Mouse (Mus musculus) lung, postnatal 0 days (tissue): Measurements from ENCODE around the gene Akap2. TPM values are rescaled to one million over a fixed set of nuclear protein-coding genes. Genes with fewer than 3 reads are reported as not detected.

Experiments used
- ATAC-seq: fragments of 200-750 bp; cut with Nextera tagmentation; 2 replicates; pipeline ENCODE4 v1.8.0; 2017; ENCODE audit warnings: moderate library complexity
- DNase-seq: peaks from one replicate; pipeline ENCODE4 v3.0.0-alpha.2; 2016; ENCODE audit warnings: low spot score
- H3K27ac ChIP-seq: fragments of 300-500 bp; sonication (generic); 2 replicates; pipeline ENCODE4 v1.5.1; 2014; ENCODE audit warnings: antibody characterized with exemption, mild to moderate bottlenecking, low read length, mixed read lengths
- H3K27me3 ChIP-seq: fragments of 300-500 bp; sonication (generic); replicated peaks from 2 replicates; pipeline ENCODE4 v1.6.1; 2014; ENCODE audit warnings: low read length, mixed read lengths; ENCODE audit not compliant: insufficient read depth
- H3K36me3 ChIP-seq: fragments of 300-500 bp; sonication (generic); 2 replicates; pipeline ENCODE4 v1.6.1; 2014; ENCODE audit warnings: low read length, mixed read lengths; ENCODE audit not compliant: insufficient read depth
- H3K4me1 ChIP-seq: fragments of 300-500 bp; sonication (generic); 2 replicates; pipeline ENCODE4 v1.6.1; 2014; ENCODE audit warnings: antibody characterized with exemption, low read depth, low read length, mixed read lengths; ENCODE audit not compliant: insufficient read depth
- H3K4me2 ChIP-seq: fragments of 300-500 bp; sonication (generic); replicated peaks from 2 replicates; pipeline ENCODE4 v1.6.1; 2014; ENCODE audit warnings: low read depth, mild to moderate bottlenecking, low read length, moderate library complexity, mixed read lengths
- H3K4me3 ChIP-seq: fragments of 300-500 bp; sonication (generic); 2 replicates; pipeline ENCODE4 v1.5.1; 2014; ENCODE audit warnings: low read depth, low read length
- H3K9ac ChIP-seq: fragments of 300-500 bp; sonication (generic); replicated peaks from 2 replicates; pipeline ENCODE4 v1.6.1; 2014; ENCODE audit warnings: low read depth, mild to moderate bottlenecking
- H3K9me3 ChIP-seq: fragments of 300-500 bp; sonication (generic); 2 replicates; pipeline ENCODE4 v1.6.1; 2016; ENCODE audit warnings: low read length, mixed read lengths
- CTCF ChIP-seq: IDR thresholded peaks from 2 replicates; pipeline ENCODE4 v1.5.1; 2016; ENCODE audit warnings: antibody characterized with exemption, mild to moderate bottlenecking
- EP300 ChIP-seq: IDR thresholded peaks from 2 replicates; pipeline ENCODE4 v1.6.1; 2016; ENCODE audit warnings: antibody characterized with exemption, mild to moderate bottlenecking, control low read depth
- WGBS: fragments of 180-500 bp; shearing (Covaris S2); extraction: QIAGEN DNeasy Blood & Tissue Kit; methylation state at CpG from one replicate; pipeline ENCODE4 v1.1.7; 2014; 5-methylcytosine and 5-hydroxymethylcytosine counted together
- polyA plus RNA-seq: library from polyadenylated mRNA; unstranded; fragments of >200 nt; fragmentation: Nextera tagmentation; extraction: Ambion mirVana; gene quantifications from 2 replicates; pipeline ENCODE4 v1.2.1, GENCODE M21; 2015

The Akap2 gene
- polyA plus RNA-seq, 1 experiment from 2014 or later = 112 TPM

GRCm38 (mm10) chr4:57770185-57770823 is 52.8 kb downstream of the Akap2 start:
- no peaks in the 10 kb centered on the region for H3K4me1 ChIP-seq
- WGBS = 85% methylated on average over 4 of the region's 4 CpGs
- no peak overlapping the region for H3K4me2 ChIP-seq
- no peak overlapping the region for H3K4me3 ChIP-seq
- no peak for TF ChIP-seq EP300
- no peak for TF ChIP-seq CTCF
- no peaks in the 10 kb centered on the region for H3K36me3 ChIP-seq
- H3K27ac ChIP-seq = no peak overlapping the region
- no peaks in the 10 kb centered on the region for H3K9me3 ChIP-seq
- no peak overlapping the region for H3K9ac ChIP-seq
- DNase-seq = no peak
- no peaks in the 10 kb centered on the region for H3K27me3 ChIP-seq
- ATAC-seq = no peak

- 75% methylated on average over 2 of the region's 2 CpGs for WGBS
- no peak for ATAC-seq
- H3K9ac ChIP-seq = no peak overlapping the region
- TF ChIP-seq CTCF (no peak), EP300 (no peak)
- no peak overlapping the region for H3K27ac ChIP-seq
- H3K4me2 ChIP-seq = no peak overlapping the region
- no peaks in the 10 kb centered on the region for H3K4me1 ChIP-seq
- H3K36me3 ChIP-seq = no peaks in the 10 kb centered on the region
- no peaks in the 10 kb centered on the region for H3K27me3 ChIP-seq
- no peaks in the 10 kb centered on the region for H3K9me3 ChIP-seq
- DNase-seq = no peak
- H3K4me3 ChIP-seq = no peak overlapping the region
These were observed 54.2 kb downstream of the Akap2 start for GRCm38 (mm10) chr4:57771558-57772219.

GRCm38 (mm10) chr4:57772851-57773510 is 55.5 kb downstream of the Akap2 start:
- Histone ChIP-seq H3K4me1 (no peaks in the 10 kb centered on the region), H3K27ac (no peak overlapping the region), H3K36me3 (no peaks in the 10 kb centered on the region), H3K27me3 (no peaks in the 10 kb centered on the region), H3K4me2 (no peak overlapping the region), H3K4me3 (no peak overlapping the region), H3K9me3 (no peaks in the 10 kb centered on the region), H3K9ac (no peak overlapping the region)
- ATAC-seq (no peak), DNase-seq (no peak)
- TF ChIP-seq CTCF (no peak), EP300 (no peak)
- WGBS = 20% methylated on average over 11 of the region's 11 CpGs

- H3K27me3 ChIP-seq = no peaks in the 10 kb centered on the region
- DNase-seq = no peak
- H3K4me2 ChIP-seq = no peak overlapping the region
- ATAC-seq = no peak
- WGBS = 69% methylated on average over 4 of the region's 4 CpGs
- H3K9ac ChIP-seq = no peak overlapping the region
- H3K4me1 ChIP-seq = no peaks in the 10 kb centered on the region
- no peak for TF ChIP-seq CTCF
- TF ChIP-seq EP300 = no peak
- no peak overlapping the region for H3K4me3 ChIP-seq
- H3K36me3 ChIP-seq = no peaks in the 10 kb centered on the region
- H3K27ac ChIP-seq = no peak overlapping the region
- H3K9me3 ChIP-seq = no peaks in the 10 kb centered on the region
These were observed 57.1 kb downstream of the Akap2 start for GRCm38 (mm10) chr4:57774517-57774916.

- Histone ChIP-seq H3K9me3 (no peaks in the 10 kb centered on the region), H3K4me2 (no peak overlapping the region), H3K4me1 (no peaks in the 10 kb centered on the region), H3K4me3 (no peak overlapping the region), H3K36me3 (no peaks in the 10 kb centered on the region), H3K27ac (no peak overlapping the region), H3K9ac (no peak overlapping the region), H3K27me3 (no peaks in the 10 kb centered on the region)
- ATAC-seq (no peak), DNase-seq (no peak)
- TF ChIP-seq EP300 = no peak
- no peak for TF ChIP-seq CTCF
These were observed 58.1 kb downstream of the Akap2 start for GRCm38 (mm10) chr4:57775582-57775981.

GRCm38 (mm10) chr4:57780403-57780802 is 62.9 kb downstream of the Akap2 start:
- TF ChIP-seq EP300 (no peak), CTCF (no peak)
- no peak overlapping the region for H3K27ac ChIP-seq
- DNase-seq (no peak), ATAC-seq (no peak)
- no peaks in the 10 kb centered on the region for H3K9me3 ChIP-seq
- no peak overlapping the region for H3K4me3 ChIP-seq
- no peaks in the 10 kb centered on the region for H3K36me3 ChIP-seq
- WGBS = 52% methylated on average over 4 of the region's 4 CpGs
- no peak overlapping the region for H3K9ac ChIP-seq
- H3K27me3 ChIP-seq = no peaks in the 10 kb centered on the region
- peaks cover 12% of the 10 kb centered on the region; the same call in 1 of the 2 replicates for H3K4me1 ChIP-seq
- no peak overlapping the region for H3K4me2 ChIP-seq
